Mouse (Mus musculus): ENCODE measurements at regions not wholly inside any gene's neighbourhood (a gene's known extent, or its start where the extent isn't known, plus 50 kb on each side); places are given as distances from the start of the nearest gene placed in this dataset.

GRCm38 (mm10) chr12:16183055-16183454, 366.3 kb upstream of the Trib2 start:
- TF ChIP-seq CTCF (IDR thresholded peaks at IDR 0.05; ENCODE audit: extremely low read depth, insufficient read length, insufficient replicate concordance, low read depth, low read length) (no peak), POLR2A (IDR thresholded peaks at IDR 0.05; ENCODE audit: low read depth, low read length) (no peak)

All from small intestine, adult 2 months (tissue).